Mouse (Mus musculus) frontal cortex, adult 2 months (tissue): ENCODE results near the gene Rhbdl1. TPM values are rescaled to one million over a fixed set of nuclear protein-coding genes. Genes with fewer than 3 reads are reported as not detected.
"Not testable (repeated sequence)": the region's sequence is repeated elsewhere in the genome, so short reads cannot be mapped to it uniquely, and the experiment has no call there.

Experiments used
- DNase-seq, 2 experiments: peaks; one replicate each; pipeline ENCODE4 v3.0.0; 2022; ENCODE audit warnings: low spot score in 1 of 2; ENCODE audit errors: extremely low spot score in 1 of 2
- polyA plus RNA-seq: library from polyadenylated mRNA; depleted of rRNA; stranded (reverse); fragments of >200 nt; gene quantifications from 2 replicates; pipeline ENCODE4 v1.2.3, GENCODE M21; 2012

Gene Rhbdl1
- polyA plus RNA-seq, 1 experiment = 106 TPM

DNA sequence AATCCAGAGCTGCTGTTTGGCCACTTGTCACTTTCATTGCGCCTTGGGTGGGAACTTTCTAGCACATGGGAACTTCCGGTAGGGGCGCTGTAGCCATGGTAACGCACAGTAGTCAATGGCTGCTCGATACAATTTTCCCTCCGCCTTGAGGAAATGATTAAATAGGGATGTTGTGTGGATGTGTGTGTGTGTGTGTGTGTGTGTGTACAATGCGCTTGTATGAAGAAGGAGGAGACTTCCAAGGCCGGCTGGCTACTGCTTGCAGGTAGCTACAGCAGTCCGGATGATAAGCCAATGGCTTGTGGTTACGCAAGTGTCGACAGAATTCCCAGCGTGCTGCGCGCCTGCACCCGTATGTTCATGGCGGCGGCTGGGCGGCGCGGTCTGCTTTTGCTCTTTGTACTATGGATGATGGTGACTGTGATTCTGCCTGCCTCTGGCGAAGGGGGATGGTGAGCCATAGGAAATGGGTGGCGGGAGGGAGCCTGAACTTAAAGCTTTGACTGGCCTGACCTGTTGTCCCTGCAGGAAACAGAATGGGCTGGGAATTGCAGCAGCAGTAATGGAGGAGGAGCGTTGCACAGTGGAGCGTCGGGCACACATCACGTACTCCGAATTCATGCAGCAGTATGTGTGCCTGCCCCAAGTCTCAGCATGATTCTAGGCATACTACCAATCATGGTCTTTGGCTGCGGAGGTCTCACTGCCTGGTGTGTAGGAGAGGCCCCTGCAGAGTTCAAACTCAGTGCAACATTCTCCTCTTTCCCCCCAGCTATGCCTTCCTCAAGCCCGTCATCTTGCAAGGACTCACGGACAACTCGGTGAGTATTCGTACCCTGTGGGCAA is 8.2 kb downstream of the Rhbdl1 start, which contains the start of gene Jmjd8:
Gene Jmjd8 (plus strand): TSS at position 156 of the 846 bp plus-strand sequence.
- DNase-seq = peak in 1 of 2 experiments; percentile 89

DNA sequence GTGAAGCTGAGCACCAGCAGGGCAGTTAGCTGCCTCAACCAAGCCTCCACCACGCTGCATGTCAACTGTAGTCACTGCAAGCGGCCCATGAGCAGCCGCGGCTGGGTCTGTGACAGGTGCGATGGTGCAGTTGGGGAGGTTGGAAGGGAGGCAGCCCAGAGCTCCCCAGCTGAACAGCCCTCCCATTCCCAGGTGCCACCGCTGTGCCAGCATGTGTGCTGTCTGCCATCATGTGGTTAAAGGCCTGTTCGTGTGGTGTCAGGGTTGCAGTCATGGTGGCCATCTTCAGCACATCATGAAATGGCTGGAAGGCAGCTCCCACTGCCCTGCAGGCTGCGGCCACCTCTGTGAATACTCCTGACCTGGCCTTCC is 8.9 kb downstream of the Rhbdl1 start:
- DNase-seq = no peak

DNA sequence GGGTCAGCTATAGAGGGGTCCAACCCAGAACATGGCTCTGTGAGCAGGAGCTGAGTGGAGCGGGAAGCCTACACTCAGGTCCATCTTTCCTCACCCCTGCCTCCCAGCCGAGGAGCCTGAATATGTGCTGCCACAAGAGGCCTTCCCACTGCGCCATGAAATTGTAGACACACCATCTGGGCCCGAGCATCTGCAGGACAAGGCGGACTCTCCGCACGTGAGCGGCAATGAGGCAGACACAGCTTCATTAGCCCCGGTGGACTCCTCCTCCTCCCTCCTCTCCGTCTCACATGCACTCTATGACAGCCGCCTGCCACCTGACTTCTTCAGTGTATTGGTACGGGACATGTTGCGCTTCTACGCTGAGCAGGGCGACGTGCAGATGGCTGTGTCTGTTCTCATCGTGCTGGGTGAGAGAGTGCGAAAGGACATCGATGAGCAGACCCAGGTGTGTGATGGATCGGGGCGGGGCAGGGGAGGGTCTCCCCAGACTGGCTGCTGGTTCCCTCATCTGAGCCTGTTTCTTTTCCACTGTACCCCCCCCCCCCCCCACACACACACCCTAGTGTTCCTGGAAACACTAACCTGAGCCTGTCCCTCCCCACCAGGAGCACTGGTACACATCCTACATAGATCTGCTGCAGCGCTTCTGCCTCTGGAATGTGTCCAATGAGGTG is 9.4 kb downstream of the Rhbdl1 start:
- DNase-seq = no peak

DNA sequence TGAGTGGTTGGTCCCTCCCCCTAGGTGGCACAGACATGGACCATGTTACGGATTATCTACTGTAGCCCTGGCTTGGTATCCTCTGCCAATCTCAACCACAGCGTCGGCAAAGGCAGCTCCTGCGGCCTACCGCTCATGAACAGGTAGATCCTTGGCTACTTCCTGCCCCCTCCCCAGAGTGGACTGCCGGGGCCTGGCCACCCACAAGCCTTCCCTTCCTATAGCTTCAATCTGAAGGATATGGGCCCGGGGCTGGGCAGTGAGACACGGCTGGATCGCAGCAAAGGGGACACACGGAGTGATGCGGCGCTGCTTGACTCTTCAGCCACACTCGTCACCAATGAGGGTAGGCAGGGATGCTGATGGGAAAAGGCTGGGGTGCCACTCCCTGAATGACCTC is 10.1 kb downstream of the Rhbdl1 start:
- DNase-seq = no peak

DNA sequence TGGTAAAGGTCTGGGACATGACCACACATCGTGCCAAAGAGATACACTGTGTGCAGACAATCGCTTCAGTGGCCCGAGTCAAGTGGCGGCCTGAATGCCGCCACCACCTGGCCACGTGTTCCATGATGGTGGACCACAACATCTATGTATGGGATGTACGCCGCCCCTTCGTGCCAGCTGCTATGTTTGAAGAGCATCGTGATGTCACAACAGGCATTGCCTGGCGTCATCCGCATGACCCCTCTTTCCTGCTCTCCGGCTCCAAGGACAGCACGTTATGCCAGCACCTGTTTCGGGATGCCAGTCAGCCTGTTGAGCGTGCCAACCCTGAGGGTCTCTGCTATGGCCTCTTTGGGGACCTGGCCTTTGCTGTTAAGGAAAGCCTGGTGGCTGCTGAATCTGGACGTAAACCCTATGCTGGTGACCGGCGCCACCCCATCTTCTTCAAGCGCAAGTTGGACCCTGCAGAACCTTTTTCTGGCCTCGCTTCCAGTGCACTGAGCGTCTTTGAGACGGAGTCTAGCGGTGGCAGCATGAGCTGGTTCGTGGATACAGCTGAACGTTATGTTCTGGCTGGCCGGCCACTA is 11.0 kb downstream of the Rhbdl1 start:
- no peak for DNase-seq

DNA sequence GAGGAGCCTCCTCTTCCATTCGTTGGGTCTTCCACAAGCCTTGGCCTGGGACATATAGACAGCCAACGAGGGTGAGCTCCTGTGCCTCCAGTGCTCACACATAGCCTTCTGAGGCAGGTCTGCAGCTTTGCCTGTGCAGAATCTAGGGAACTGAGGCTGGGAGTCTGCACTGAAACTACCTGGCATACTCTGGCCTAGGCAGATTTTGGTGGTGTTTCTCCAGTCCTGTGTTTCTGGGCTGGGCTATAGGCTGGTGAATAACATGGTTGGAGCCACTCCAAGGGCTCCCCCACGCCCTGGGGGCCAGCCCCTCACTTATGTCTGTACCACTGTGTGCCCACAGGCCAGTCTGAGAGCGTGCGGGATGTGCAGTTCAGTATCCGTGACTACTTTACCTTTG is 11.8 kb downstream of the Rhbdl1 start:
- DNase-seq = no peak

DNA sequence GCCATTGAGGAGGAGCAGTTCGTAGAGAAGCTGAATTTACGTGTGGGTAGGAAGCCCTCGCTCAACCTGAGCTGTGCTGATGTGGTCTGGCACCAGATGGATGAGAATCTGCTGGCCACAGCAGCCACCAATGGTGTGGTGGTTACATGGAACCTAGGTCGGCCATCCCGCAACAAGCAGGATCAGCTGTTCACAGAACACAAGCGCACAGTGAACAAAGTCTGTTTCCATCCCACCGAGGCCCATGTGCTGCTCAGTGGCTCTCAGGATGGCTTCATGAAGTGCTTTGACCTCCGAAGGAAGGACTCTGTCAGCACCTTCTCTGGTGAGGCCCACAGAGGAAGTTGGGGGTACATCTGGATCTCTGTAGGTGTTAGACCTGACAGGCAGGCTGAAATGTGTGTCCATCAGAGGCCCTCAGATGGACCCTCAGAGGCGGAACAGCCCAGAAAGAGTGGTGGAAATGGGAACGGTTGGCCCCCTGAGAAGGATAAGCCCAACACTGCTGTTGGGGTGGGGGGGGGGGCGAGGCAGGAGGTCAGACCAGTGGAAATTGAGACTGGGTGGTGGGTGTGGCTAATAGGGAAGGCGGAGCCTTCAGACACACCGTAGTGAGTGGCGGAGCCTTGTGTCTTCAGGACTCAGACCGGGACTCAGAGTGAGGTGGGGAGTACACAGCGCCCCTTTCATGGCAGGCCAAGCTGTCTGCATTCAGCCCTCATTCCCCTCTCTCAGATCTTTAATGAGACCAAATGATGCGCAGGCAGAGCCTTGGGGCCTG is 12.5 kb downstream of the Rhbdl1 start:
- no peak for DNase-seq

DNA sequence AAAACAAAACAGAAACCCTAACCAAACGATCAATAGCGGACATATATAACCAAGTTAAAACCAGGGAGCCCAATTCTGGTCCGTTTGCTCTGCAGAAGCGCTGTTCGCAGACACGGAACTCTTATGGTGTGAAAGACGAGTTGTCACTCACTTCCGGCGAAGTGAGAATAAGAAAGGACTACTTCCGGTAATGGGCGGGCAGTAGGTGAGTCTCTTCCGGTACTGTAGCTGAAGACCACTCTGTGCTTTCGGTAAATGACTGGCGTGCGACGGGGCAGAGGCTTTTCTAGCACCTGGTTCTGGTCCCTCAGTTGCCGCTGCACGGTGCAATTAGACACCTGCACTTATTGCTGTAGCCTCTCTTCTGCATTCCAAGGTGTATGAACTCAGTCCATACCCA is 13.6 kb downstream of the Rhbdl1 start, which contains the start of gene Wdr24:
Gene Wdr24 (plus strand): TSS at position 176 of the 400 bp plus-strand sequence.
- DNase-seq = peak in 1 of 2 experiments; percentile 88

DNA sequence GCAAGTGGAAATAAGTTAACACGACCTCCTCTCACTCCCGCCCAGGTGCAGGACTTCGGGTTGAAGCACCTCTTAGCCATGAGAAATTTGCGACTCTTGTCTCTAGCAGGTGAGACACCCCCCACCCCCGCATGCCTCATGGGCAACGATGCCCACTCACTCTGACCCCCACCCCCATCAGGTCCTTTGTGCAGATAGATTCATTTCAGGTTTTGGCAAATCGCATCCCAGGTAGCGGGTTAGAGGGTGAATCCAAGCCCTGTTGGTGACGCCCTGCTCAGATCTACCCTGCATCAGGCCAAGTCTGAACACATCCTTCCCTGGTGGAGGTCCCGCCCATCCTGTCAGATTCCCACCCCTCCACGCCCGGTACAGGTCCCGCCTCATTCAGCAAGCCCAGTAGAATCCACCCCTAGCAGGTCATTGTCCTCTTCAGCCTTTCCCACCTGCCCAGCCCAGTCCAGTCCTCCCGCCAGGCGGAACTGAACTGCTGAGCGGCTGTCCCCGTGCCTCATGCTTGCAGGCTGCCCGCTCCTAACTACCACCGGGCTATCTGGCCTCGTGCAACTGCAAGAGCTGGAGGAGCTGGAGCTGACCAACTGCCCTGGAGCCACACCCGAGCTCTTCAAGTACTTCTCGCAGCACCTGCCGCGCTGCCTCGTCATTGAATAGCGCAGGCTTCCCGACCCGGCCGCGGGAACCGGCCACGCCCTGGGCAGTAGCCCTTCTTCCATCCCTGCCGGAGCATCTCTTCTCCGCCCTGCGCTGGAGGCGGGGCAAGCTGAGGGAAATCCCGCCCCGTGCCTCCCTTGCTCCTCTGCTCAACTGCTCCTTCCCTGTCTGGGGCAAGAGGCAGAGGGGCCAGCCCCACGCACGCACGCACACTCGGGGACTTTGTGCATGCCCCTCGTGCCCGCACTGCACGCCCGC is 18.0 kb downstream of the Rhbdl1 start:
- no peak for DNase-seq

DNA sequence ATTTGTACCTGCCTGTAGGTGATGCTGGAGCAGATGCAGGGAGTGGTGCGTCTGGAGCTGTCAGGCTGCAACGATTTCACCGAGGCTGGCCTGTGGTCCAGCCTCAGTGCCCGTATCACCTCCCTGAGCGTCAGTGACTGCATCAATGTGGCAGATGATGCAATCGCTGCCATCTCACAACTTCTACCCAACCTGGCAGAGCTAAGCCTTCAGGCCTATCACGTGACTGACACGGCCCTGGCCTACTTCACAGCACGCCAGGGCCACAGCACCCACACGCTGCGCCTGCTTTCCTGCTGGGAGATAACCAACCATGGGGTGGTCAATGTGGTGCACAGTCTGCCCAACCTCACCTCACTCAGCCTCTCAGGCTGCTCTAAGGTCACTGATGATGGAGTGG is 19.4 kb downstream of the Rhbdl1 start:
- DNase-seq = no peak

DNA sequence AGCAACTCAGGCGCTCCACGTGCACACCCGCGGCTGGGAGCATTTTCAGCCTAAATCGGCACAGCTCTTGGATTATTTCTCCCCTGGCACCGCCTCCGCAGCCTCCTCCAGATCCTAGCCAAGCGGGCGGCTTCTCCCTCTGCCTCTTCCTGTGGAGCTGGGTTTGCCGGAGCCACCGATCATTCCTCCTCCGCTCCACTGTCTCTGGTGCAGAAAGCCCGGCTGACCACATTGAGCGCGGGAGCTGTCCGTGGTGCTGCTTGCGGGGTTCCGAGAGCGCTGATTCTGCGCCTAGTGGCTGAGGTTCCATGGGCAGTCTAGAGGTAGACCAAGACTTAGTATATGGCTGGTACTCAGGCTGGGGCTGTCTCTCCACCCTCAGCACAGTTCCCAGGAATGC is 23.6 kb downstream of the Rhbdl1 start:
- DNase-seq = peak in 1 of 2 experiments; percentile 92

DNA sequence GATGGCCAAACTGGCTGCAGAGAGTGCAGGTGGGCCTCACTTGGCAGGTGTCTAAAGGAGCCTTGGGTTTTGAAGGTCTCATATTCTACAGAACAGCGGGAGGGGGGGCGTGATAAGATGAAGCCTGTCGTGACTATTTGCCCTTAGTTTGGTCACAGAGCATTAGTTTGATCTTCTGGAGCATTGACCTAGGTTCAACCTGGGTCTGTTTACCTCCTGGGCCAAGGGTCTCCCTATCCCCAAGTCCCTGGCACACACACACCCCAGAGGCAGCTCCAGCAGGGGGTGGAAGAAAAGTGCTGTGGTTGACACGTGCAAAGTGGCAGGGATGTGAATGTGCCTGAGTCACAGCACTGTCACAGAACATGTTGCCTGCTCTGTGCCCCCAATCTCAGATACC is 26.2 kb downstream of the Rhbdl1 start:
- DNase-seq = no peak

DNA sequence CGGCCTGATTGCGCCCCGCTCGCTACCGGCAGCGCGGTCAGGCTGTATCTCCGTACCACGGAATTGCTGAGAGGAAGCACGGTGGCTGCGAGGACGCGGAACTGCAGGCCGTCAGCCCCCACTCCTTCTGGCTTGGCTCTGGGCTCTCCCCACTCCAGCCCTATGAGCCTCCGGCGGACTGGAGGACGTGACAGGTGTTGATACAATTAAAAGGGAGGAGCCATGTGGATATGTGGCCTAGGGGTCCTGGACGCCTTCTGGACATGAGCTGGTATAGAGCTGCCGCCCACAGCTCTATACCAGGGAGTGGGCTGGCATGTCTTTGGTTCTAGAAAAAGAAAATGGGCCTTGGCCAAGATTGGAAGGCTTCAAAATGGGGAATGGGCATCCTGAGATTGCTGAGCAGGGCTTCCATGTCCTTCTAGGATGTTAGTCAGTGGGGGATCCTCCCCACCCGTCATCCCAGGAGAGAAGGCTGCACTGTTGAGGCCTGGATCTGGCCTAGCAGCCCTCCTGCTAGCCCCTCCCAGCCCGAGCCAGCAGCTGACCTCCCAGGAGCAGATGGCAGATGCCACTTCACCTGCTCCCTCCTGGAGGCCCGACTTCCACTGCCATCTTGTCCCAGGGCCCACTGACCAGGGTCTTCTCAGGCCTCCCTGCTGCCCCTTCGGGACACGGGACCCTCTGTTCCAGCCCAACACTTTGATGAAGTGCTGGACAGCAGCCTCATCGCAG is 27.3 kb downstream of the Rhbdl1 start:
- DNase-seq = no peak

DNA sequence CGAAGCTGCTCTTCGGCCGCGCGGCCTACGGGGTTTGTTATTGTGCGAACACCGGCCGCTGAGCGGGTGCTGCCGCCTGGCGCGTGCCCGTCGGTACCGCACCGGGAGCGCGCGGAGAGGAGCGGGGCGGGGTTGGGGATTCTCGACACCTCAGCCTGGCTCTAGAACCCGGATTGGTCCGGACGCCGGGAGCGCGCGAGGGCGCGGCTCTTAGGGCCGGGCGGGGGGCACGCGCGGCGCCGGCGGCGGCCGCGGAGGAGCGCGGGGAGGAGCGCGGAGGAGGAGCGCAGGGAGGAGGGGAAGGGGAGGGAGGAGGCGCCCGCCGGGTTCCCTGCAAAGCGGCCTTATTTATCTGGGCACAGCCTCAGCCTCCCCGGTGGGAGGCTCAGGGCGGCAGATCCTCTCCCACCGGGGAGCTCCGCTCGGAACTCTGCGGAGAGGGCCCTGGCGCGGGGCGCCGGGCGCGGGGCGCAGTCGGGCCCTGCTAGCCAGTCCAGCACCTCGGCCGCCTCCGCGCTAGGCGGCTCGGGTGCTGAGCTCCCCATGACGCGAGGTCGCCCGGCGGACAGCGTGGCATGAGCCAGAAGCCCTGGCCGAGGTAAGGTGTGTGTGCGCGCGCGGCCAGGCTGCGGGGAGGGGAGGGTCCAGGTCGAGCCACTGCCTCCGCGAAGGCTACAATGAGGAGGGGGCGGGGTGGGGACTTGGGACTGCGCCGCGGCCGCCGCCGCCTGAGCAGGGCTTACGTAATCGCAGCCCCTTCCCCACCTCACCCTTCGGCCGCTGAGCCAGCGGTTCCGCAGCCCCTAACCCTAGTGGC is 28.1 kb downstream of the Rhbdl1 start, which contains the start of gene Fbxl16:
Gene Fbxl16 (plus strand): TSS at position 297 of the 817 bp plus-strand sequence.
- DNase-seq = peak; percentile 81 to 92

DNA sequence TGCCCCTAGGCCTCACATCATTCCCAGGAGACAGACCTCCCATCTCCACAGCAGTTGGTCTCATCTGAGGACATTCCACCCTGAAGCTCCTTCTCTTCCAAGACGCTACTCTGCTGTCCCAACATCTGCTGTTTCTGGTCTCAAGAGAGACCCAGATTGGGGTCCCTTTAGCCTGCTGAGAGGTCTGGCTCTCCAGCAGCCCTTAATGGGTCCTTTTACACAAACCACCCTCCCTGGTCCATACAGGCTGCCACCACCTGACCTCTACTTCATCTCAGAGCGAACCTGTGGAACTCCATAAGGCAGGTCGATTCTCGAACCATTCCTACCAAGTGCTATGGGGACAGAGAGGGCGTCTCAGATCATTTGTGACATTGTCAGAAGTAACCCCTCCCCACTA is 29.1 kb downstream of the Rhbdl1 start:
- DNase-seq = no peak

DNA sequence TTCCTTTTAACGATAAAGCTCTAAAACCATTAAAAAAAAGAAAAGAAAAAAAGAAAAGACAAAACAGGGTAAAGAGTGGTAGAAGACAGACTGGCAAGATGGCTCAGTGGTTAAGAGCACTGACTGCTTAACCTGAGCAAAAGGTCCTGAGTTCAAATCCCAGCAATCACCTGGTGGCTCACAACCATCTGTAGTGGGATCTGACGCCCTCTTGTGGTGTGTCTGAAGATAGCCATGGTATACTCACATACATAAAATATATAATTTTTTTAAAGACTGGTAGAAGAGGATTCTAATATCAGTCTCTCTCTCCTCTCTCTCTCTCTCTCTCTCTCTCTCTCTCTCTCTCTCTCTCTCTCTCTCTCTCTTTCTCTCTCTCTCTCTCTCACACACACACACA is 29.6 kb downstream of the Rhbdl1 start:
- not testable (repeated sequence) for DNase-seq

DNA sequence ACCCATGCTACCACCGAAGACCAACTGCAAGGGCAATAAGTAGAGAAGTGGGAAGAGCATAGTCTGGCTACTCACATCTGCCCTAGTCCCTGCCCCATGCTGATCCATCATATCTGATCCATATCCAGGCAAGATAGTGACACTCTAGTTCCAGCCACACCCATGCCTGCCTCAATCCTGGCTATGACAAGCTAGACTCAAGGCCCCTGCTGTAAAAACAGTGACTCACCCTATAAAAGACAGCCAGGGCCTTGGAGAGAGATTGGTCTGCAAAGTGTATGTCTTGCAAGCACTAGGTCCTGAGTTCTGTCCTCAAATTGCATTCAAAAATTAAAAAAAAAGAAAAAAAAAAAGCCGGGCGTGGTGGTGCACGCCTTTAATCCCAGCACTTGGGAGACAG is 30.6 kb downstream of the Rhbdl1 start:
- no peak for DNase-seq
